Mouse (Mus musculus) CD4-positive, CD25-positive, alpha-beta regulatory T cell, adult 4 months (primary cell): ENCODE data around the gene Cfap299. TPM values are rescaled to one million over a fixed set of nuclear protein-coding genes. Genes with fewer than 3 reads are reported as not detected.
"Not testable (repeated sequence)": the region's sequence is repeated elsewhere in the genome, so short reads cannot be mapped to it uniquely, and the experiment has no call there.

Experiments used
- ATAC-seq: one replicate; pipeline ENCODE4 v1.8.0; 2017
- polyA plus RNA-seq, 2 experiments: library from polyadenylated mRNA; unstranded; fragments of 100-300 nt; shearing (Covaris generic); gene quantifications; one replicate each; pipeline ENCODE4 v1.2.1; 2017

Cfap299 gene
- polyA plus RNA-seq, 2 experiments from 2014 or later = not detected

DNA sequence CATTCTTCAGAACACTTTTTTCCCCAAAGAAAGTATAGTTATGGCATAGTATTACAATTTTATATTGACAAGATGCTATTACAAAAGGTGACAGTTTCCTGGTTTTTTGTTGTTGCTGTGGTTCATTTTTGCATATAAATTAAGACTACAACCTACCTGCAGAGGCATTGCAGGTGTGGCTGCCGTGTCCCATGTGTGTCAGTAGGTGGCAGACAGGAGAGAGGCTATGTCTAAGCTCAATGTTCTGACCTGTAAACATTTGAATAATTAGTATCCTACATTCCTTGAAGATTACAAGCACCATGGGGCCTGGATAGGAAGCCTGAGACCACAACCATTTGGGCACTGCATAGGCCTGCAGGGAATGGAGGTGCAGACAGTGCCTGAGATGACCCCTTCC is 212.2 kb downstream of the Cfap299 start:
- no peak for ATAC-seq

- no peak for ATAC-seq
Measured at GRCm38 (mm10) chr5:98550285-98550684, 221.2 kb downstream of the Cfap299 start.

- no peak for ATAC-seq
Measured at GRCm38 (mm10) chr5:98550873-98551272, 221.8 kb downstream of the Cfap299 start.

- no peak for ATAC-seq
Measured at GRCm38 (mm10) chr5:98552395-98552794, 223.3 kb downstream of the Cfap299 start, which contains the start of gene Gm11111. Gene Gm11111 (plus strand): TSS chr5:98552695.

- ATAC-seq = no peak
Measured at GRCm38 (mm10) chr5:98552811-98553601, 223.9 kb downstream of the Cfap299 start.

DNA sequence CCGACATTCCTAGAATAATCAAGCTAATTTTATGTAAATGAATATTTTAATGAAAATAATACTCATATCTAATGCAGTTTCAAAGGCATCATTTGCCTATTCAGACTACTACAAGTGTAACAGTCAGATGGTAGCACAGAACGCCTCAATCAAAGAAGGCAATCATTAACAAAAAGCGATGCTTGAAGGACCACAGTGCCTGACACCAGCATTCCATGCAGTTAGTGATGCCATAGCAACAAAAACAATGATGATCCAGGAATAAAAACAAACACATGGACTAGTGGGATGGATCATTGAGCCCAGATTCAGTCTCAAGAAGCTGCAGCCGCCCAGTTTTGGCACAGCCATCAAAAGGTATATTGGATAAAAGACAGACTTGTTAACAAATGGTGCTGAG is 232.2 kb downstream of the Cfap299 start:
- ATAC-seq = no peak

GRCm38 (mm10) chr5:98562806-98563205 is 233.7 kb downstream of the Cfap299 start:
- ATAC-seq = no peak

GRCm38 (mm10) chr5:98563801-98564200 is 234.7 kb downstream of the Cfap299 start:
- ATAC-seq = no peak

DNA sequence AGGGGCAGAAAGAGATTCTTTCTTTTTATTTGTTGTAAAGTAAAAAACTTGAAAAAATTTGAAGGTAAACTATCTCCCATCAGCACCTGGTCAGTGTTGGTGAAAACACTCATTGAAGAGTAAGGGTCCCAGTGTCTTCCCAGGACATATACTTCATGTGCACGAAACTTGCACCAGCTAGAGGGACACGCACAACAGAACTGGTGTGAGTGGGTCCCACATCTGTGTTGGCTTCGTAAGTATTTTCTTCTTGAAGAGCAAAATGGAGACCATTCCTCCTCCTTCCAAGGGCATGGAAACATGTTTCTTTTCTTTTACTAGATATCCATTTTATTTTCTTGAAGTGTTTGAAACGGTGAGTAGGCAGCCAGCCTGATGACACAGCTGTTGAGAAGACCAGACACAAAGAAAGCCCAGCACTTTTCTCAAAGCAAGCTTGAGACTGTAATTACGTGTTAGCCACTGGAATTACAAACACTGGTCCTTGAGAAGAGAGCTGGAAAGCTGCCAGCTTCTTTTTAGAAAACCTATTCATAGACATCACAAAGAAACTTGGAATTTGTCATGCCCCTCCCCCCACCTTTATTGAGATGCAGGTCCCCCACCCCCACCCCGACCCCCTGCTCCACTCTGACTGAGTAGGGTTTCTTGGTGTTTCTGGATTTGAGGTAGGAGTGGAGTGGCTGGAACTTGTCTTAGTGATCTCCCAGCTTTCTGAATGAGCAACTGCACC is 237.5 kb downstream of the Cfap299 start:
- no peak for ATAC-seq

DNA sequence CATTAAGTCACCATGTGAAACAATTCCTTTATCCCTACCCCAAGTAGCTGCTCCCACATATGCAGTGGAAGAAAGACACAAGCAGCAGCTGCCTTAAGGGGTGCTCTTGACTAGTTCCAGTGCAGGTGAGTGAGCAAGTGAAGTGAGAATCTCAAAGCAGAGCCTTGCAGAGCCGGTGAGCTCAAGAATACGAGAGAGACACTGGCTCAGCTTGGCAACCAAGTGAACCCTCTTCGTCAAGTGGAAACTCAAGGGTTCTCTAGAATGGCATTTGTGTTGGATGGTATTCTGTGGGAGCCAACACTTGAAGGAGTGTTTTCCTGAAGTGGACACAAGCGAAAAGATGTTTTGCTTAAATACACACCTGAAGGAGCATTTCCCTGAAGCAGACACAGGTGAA is 239.4 kb downstream of the Cfap299 start:
- ATAC-seq = no peak

GRCm38 (mm10) chr5:98569029-98569513 is 240.0 kb downstream of the Cfap299 start:
- ATAC-seq = no peak

DNA sequence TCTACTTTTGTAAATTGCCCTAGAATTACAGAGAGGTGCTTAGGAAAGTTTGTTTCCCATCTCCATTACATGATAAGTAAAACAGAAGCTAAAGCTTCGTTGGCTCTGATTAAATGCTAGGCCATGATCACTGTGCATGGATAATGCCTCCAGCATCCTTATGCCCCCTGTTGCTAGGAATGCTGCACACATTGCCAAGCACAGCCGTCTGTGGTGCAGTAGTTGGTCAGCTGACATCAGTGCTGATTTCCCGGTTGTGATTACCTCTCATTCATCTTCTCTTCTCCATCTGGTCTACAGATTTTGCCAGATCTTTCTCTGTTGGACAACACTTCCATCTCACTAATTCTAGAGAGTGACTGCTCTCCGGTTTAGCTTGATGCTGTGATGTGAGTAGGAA is 243.3 kb downstream of the Cfap299 start:
- ATAC-seq = no peak

GRCm38 (mm10) chr5:98574711-98575470 is 245.8 kb downstream of the Cfap299 start:
- no peak for ATAC-seq

- no peak for ATAC-seq
Measured at GRCm38 (mm10) chr5:98575471-98575834, 246.3 kb downstream of the Cfap299 start.

GRCm38 (mm10) chr5:98576538-98576937 is 247.4 kb downstream of the Cfap299 start:
- ATAC-seq = not testable (repeated sequence)

GRCm38 (mm10) chr5:98578398-98578797 is 249.3 kb downstream of the Cfap299 start:
- ATAC-seq = no peak

GRCm38 (mm10) chr5:98580811-98581210 is 251.7 kb downstream of the Cfap299 start:
- ATAC-seq = no peak

- ATAC-seq = no peak
Measured at GRCm38 (mm10) chr5:98582051-98582450, 252.9 kb downstream of the Cfap299 start.

DNA sequence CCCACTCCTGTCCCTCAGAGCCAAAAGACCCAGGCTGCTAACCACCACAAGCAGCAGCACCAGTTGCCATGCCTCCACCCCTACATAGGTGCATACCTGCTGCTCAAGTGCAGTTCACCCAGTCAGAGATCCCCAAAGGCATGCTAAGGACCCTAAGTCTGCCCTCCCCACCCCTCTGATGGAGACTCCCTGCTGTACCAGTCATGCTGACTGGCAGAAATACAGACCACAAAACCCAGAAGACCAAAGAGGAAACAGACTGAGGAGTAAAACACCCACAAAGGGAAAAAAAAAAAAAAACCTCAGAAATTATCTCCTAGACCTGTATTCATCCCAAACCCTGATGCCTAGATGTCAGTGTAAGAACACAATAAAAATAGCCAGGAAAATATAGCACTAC is 256.8 kb downstream of the Cfap299 start:
- no peak for ATAC-seq

- ATAC-seq = no peak
Measured at GRCm38 (mm10) chr5:98613511-98613910, 284.4 kb downstream of the Cfap299 start.

- ATAC-seq = no peak
Measured at GRCm38 (mm10) chr5:98616902-98617301, 287.8 kb downstream of the Cfap299 start.

- ATAC-seq = no peak
Measured at GRCm38 (mm10) chr5:98617416-98617815, 288.3 kb downstream of the Cfap299 start.

DNA sequence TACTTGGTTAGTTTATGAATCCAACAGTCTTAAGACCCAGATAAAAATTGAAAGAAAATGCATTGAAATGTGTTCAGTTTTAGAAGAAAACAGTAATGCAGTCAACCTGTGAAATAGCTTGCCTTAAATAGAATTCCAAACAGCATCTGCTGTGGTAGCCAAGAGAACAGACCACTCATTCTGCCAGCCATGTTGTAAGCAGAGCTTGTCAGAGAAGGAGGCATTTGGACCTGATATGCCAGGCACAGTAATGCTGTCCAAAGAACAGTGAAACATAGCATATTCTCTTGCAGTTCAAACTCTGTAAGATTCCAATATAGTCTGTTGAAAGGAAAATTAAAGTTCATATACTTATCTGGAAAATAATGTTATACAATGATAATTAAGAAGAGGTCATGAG is 321.2 kb downstream of the Cfap299 start:
- ATAC-seq = no peak
